Comparison of ENCODE assay signal across 13 mouse cellular contexts in genomic region chr1:120466751-120467150, GRCm38 (mm10). TPM values are rescaled to one million over a fixed set of nuclear protein-coding genes. Genes with fewer than 3 reads are reported as not detected.
DNase-seq lines count a peak whose midpoint lies in the region; ATAC-seq lines count a peak whose summit lies in the region.
"Had no signal": no experiment of that assay in that cellular context is flagged by ENCODE, and none has a peak within 500 bp of the region (broad histone marks: within the 10 kb centered on the region; RNA-seq: fewer than 3 reads in every experiment).

No protein-coding gene starts in this region.

- H3K27me3 ChIP-seq in kidney, embryonic 16.5 days (ENCODE audit: insufficient read depth, low read length) = no peaks in the 10 kb centered on the region
- H3K27me3 ChIP-seq in forebrain, embryonic 16.5 days (replicated peaks; ENCODE audit: control insufficient read depth, insufficient read depth, low read length) = no peaks in the 10 kb centered on the region
- H3K27me3 ChIP-seq: embryonic facial prominence, embryonic 12.5 days had no signal

- H3K4me2 ChIP-seq in kidney, embryonic 16.5 days (replicated peaks; ENCODE audit: low read depth, low read length) = 0 out of 2 replicates have a peak overlapping the region, but pooled peaks have one; percentile 4
- H3K4me2 ChIP-seq in forebrain, embryonic 16.5 days (ENCODE audit: low read length) = no peak overlapping the region
- H3K4me2 ChIP-seq: embryonic facial prominence, embryonic 12.5 days had no signal

- peak; percentile 62; the same call in 1 of the 2 replicates for ATAC-seq in kidney, embryonic 16.5 days (ENCODE audit: low FRiP score, low TSS enrichment)
- ATAC-seq in forebrain, embryonic 16.5 days = no peak
- ATAC-seq: forebrain, embryonic 14.5 days had no signal

- no peaks in the 10 kb centered on the region for H3K36me3 ChIP-seq in kidney, embryonic 16.5 days (ENCODE audit: insufficient read depth, low read length)
- no peaks in the 10 kb centered on the region for H3K36me3 ChIP-seq in forebrain, embryonic 16.5 days (ENCODE audit: control insufficient read depth, insufficient read depth)
- H3K36me3 ChIP-seq: embryonic facial prominence, embryonic 12.5 days had no signal

- no peak for DNase-seq in kidney, adult 18-20 months
- peak; percentile 59 for DNase-seq in R1 (ENCODE audit: low read depth, low spot score)
- DNase-seq in embryo, embryonic 10.5 days (ENCODE audit: low spot score) = peak; percentile 39
- peak; percentile 45 for DNase-seq in mesoderm, embryonic 11.5 days (ENCODE audit: low read depth, low spot score)
- no peak for DNase-seq in urinary bladder, adult 18-20 months (ENCODE audit: low spot score in 2 of 2)
- DNase-seq: cerebellum, adult 11-12 months; layer of hippocampus, adult 9-11 months; thymus, postnatal 36 days had no signal

- 6% methylated on average over 7 of the region's 7 CpGs for WGBS in kidney, embryonic 16.5 days
- WGBS in forebrain, embryonic 16.5 days = 34% methylated on average over 7 of the region's 7 CpGs

- no peak overlapping the region for H3K4me3 ChIP-seq in kidney, embryonic 16.5 days (ENCODE audit: low read length)
- H3K4me3 ChIP-seq in forebrain, embryonic 16.5 days (replicated peaks; ENCODE audit: low read length) = no peak overlapping the region
- H3K4me3 ChIP-seq: embryonic facial prominence, embryonic 12.5 days had no signal

- no peak overlapping the region for H3K27ac ChIP-seq in kidney, embryonic 16.5 days (ENCODE audit: low read length)
- H3K27ac ChIP-seq in forebrain, embryonic 16.5 days (ENCODE audit: low read length) = no peak overlapping the region
- H3K27ac ChIP-seq: embryonic facial prominence, embryonic 12.5 days; macrophage had no signal

- no peaks in the 10 kb centered on the region for H3K9me3 ChIP-seq in kidney, embryonic 16.5 days (ENCODE audit: low read length)
- H3K9me3 ChIP-seq in forebrain, embryonic 16.5 days (ENCODE audit: control insufficient read depth, low read length) = no peaks in the 10 kb centered on the region
- H3K9me3 ChIP-seq: embryonic facial prominence, embryonic 12.5 days had no signal

- H3K4me1 ChIP-seq in kidney, embryonic 16.5 days (ENCODE audit: insufficient read depth, low read length) = peaks cover 11% of the 10 kb centered on the region
- H3K4me1 ChIP-seq in forebrain, embryonic 16.5 days (replicated peaks; ENCODE audit: control insufficient read depth, insufficient read depth, low read length) = no peaks in the 10 kb centered on the region

- no peak overlapping the region for H3K9ac ChIP-seq in kidney, embryonic 16.5 days (replicated peaks; ENCODE audit: low read length)
- no peak overlapping the region for H3K9ac ChIP-seq in forebrain, embryonic 16.5 days (replicated peaks; ENCODE audit: low read depth, low read length)
- H3K9ac ChIP-seq: embryonic facial prominence, embryonic 12.5 days had no signal

RNA-seq across cellular contexts. Expression of gene Marco, which starts 38.1 kb away (rescaled TPM):
- 0.18 and 0.42 TPM in 2 replicates for polyA plus RNA-seq in kidney, embryonic 16.5 days (2015; fragmentation: Nextera tagmentation; extraction: Ambion mirVana)
- polyA plus RNA-seq in forebrain, embryonic 16.5 days (2015; fragmentation: Nextera tagmentation; extraction: Ambion mirVana) = 0.10 and 0.12 TPM in 2 replicates
- polyA plus RNA-seq: forebrain, embryonic 14.5 days had no signal

Comparison
In these comparisons a context has a peak if more than half of its experiments do, and no peak if none do; other contexts are left out.
1. DNase-seq: peak in R1 (single experiment), embryo, embryonic 10.5 days (single experiment) and mesoderm, embryonic 11.5 days (single experiment); none in kidney, adult 18-20 months (single experiment) and urinary bladder, adult 18-20 months (0 of 2).